ENCODE assay signal across 8 mouse cellular contexts in the genomic region with DNA sequence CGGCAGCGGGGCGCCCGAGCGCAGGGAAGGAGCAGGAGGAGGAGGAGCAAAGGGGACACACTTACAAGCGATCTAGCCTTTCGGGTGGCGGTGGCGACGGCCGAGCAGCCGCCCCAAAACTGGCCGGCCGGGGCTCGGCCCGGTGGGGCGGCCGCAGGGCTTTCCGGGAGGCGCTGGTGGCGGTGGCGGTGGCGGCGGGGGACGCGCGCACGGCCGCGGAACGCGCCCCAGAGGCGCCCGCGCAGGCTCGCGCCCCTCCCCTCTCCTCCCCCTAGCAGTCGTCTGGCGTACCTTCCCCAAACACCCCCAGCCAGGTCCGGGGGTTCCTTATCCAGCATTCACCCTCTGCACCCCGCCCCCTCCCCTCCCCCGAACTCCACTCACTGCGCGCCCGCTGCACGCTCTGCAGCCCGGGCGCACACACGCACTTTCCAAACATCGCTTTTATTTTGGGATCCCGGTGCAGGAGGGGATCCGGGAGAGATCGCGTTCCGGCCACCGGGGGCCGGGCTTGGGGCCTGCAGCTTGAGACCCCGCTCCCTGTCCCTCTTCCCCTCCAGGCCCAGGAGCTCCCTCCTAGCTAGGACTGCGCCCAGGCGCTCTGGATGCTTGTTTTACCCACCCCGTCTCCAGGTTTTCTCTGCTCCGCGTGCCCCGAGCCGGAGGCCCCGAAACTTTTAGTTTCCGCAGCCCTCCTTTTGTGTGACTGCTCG. TPM values are rescaled to one million over a fixed set of nuclear protein-coding genes. Genes with fewer than 3 reads are reported as not detected.
DNase-seq lines count a peak whose midpoint lies in the region; ATAC-seq and TF ChIP-seq lines count a peak whose summit lies in the region.

No protein-coding gene starts in this region.

- DNase-seq in A20 (ENCODE audit: low read depth, low spot score), result peak; percentile 71
- DNase-seq in adrenal gland, adult 8-10 months, result peak; percentile 54
- DNase-seq in kidney, postnatal 0 days (ENCODE audit: low spot score), result peak; percentile 87
- DNase-seq in liver, postnatal 0 days, result peak; percentile 56
- peak; percentile 56 for DNase-seq in ovary, adult 18-20 months (ENCODE audit: low spot score)
- DNase-seq in urinary bladder, postnatal 14 days (ENCODE audit: low spot score), result peak; percentile 66

- no peak; the same call in 1 of the 2 replicates for TF ChIP-seq POLR2A in embryonic fibroblast, embryonic 13.5 days (IDR thresholded peaks at IDR 0.05; ENCODE audit: low read depth, low read length)

- TF ChIP-seq EP300 in liver, postnatal 0 days (IDR thresholded peaks at IDR 0.05; ENCODE audit: low read depth), result no peak

- H3K9me3 ChIP-seq in heart, embryonic 14.5 days (ENCODE audit: control insufficient read depth, low read length), result no peaks in the 10 kb centered on the region
- H3K9me3 ChIP-seq in kidney, postnatal 0 days (replicated peaks; ENCODE audit: low read length), result no peaks in the 10 kb centered on the region
- H3K9me3 ChIP-seq in liver, postnatal 0 days (ENCODE audit: low read length), result no peaks in the 10 kb centered on the region

- TF ChIP-seq CTCF in embryonic fibroblast, embryonic 13.5 days (IDR thresholded peaks at IDR 0.05; ENCODE audit: borderline replicate concordance, insufficient read depth, low read length), result no peak
- TF ChIP-seq CTCF in kidney, postnatal 0 days (IDR thresholded peaks at IDR 0.05; ENCODE audit: low read depth), result no peak
- no peak for TF ChIP-seq CTCF in liver, postnatal 0 days (IDR thresholded peaks at IDR 0.05; ENCODE audit: low read depth)

- H3K9ac ChIP-seq in heart, embryonic 14.5 days (ENCODE audit: low read length), result peak overlapping the region; percentile 80
- peak overlapping the region; percentile 92 for H3K9ac ChIP-seq in kidney, postnatal 0 days (ENCODE audit: low read depth, low read length)
- peak overlapping the region; percentile 69 for H3K9ac ChIP-seq in liver, postnatal 0 days (replicated peaks)

- ATAC-seq in heart, embryonic 14.5 days (ENCODE audit: insufficient number of reproducible peaks, insufficient read depth, low FRiP score, low read depth), result peak; percentile 80
- ATAC-seq in kidney, postnatal 0 days (replicated peaks; ENCODE audit: low FRiP score, low read depth), result peak; percentile 59
- ATAC-seq in liver, postnatal 0 days, result peak; percentile 49

- no peaks in the 10 kb centered on the region for H3K4me1 ChIP-seq in embryonic fibroblast, embryonic 13.5 days (ENCODE audit: control insufficient read depth, insufficient read depth, low read length)
- peaks cover 2 to 19% of the 10 kb centered on the region in 2 experiments; a peak in 3 of 4 replicates for H3K4me1 ChIP-seq in heart, embryonic 14.5 days (ENCODE audit: control insufficient read depth in 2 of 2, insufficient read depth in 2 of 2, low read length in 2 of 2)
- H3K4me1 ChIP-seq in kidney, postnatal 0 days (replicated peaks; ENCODE audit: insufficient read depth, low read length), result no peaks in the 10 kb centered on the region; the same call in 1 of the 2 replicates
- peaks cover 3% of the 10 kb centered on the region; the same call in 1 of the 2 replicates for H3K4me1 ChIP-seq in liver, postnatal 0 days (ENCODE audit: insufficient read depth)

- peak overlapping the region; percentile 79 for H3K4me3 ChIP-seq in embryonic fibroblast, embryonic 13.5 days (ENCODE audit: insufficient read depth, low read length)
- peak overlapping the region; percentile 68 to 69 for H3K4me3 ChIP-seq in heart, embryonic 14.5 days (ENCODE audit: control insufficient read depth in 1 of 2, insufficient read depth in 1 of 2, low read depth in 1 of 2, low read length in 2 of 2)
- peak overlapping the region; percentile 97 for H3K4me3 ChIP-seq in kidney, postnatal 0 days (replicated peaks; ENCODE audit: low read depth, low read length)
- H3K4me3 ChIP-seq in liver, postnatal 0 days (ENCODE audit: low read depth, low read length), result peak overlapping the region; percentile 76

- under 1% methylated on average over 53 of the region's 68 CpGs for WGBS in heart, embryonic 14.5 days
- under 1% methylated on average over 36 of the region's 68 CpGs for WGBS in kidney, postnatal 0 days
- WGBS in liver, postnatal 0 days (ENCODE audit: insufficient replicate concordance), result under 1% methylated on average over 49 of the region's 68 CpGs

- H3K27me3 ChIP-seq in heart, embryonic 14.5 days (ENCODE audit: control insufficient read depth, insufficient read depth, low read length), result no peaks in the 10 kb centered on the region
- H3K27me3 ChIP-seq in kidney, postnatal 0 days (ENCODE audit: insufficient read depth, low read length), result no peaks in the 10 kb centered on the region
- H3K27me3 ChIP-seq in liver, postnatal 0 days (ENCODE audit: insufficient read depth, low read length), result peaks cover 16% of the 10 kb centered on the region

- peak overlapping the region; percentile 79 for H3K27ac ChIP-seq in embryonic fibroblast, embryonic 13.5 days (ENCODE audit: insufficient read depth, low read length)
- peak overlapping the region; percentile 92 to 99 for H3K27ac ChIP-seq in heart, embryonic 14.5 days (replicated peaks in 1 of 2; ENCODE audit: control insufficient read depth in 1 of 2, insufficient read depth in 1 of 2, low read depth in 2 of 2, low read length in 2 of 2)
- peak overlapping the region; percentile 98 for H3K27ac ChIP-seq in kidney, postnatal 0 days
- peak overlapping the region; percentile 89 for H3K27ac ChIP-seq in liver, postnatal 0 days (ENCODE audit: low read depth)

- peak overlapping the region; percentile 78 for H3K4me2 ChIP-seq in heart, embryonic 14.5 days (ENCODE audit: low read length)
- H3K4me2 ChIP-seq in kidney, postnatal 0 days (ENCODE audit: low read length), result peak overlapping the region; percentile 89
- peak overlapping the region; percentile 83 for H3K4me2 ChIP-seq in liver, postnatal 0 days (ENCODE audit: low read depth, low read length)

- no peaks in the 10 kb centered on the region for H3K36me3 ChIP-seq in heart, embryonic 14.5 days (ENCODE audit: control insufficient read depth, insufficient read depth, low read length)
- H3K36me3 ChIP-seq in kidney, postnatal 0 days (ENCODE audit: insufficient read depth, low read length), result no peaks in the 10 kb centered on the region
- no peaks in the 10 kb centered on the region for H3K36me3 ChIP-seq in liver, postnatal 0 days (replicated peaks; ENCODE audit: insufficient read depth, low read length)

RNA-seq across cellular contexts. Expression of a gene that starts 0.4 kb away (rescaled TPM):
- 10 to 100 TPM; 61.5 to 72.6 (median 67.9) TPM for total RNA-seq in adrenal gland, adult 8-10 months (2022)
- 90.1 and 112 TPM in 2 replicates for polyA plus RNA-seq in embryonic fibroblast, embryonic 13.5 days (2011; ENCODE audit: insufficient read length, low read depth, missing spikeins)
- 47.1 and 49.2 TPM in 2 replicates for polyA plus RNA-seq in heart, embryonic 14.5 days (2014; fragmentation: Nextera tagmentation; extraction: Ambion mirVana)
- 41.8 and 42.5 TPM in 2 replicates for polyA plus RNA-seq in kidney, postnatal 0 days (2015; fragmentation: Nextera tagmentation; extraction: Ambion mirVana)
- polyA plus RNA-seq in liver, postnatal 0 days (2015; fragmentation: Nextera tagmentation; extraction: Ambion mirVana), result 8.2 and 9.1 TPM in 2 replicates

Comparison
In these comparisons a context has a peak if more than half of its experiments do, and no peak if none do; other contexts are left out.
1. Peak in every context shown above with its lines: DNase-seq, ATAC-seq, H3K4me3 ChIP-seq and H3K27ac ChIP-seq.